19 mouse cellular contexts compared by ENCODE assay signal in genomic region chr15:84328870-84329269, GRCm38 (mm10). TPM values are rescaled to one million over a fixed set of nuclear protein-coding genes. Genes with fewer than 3 reads are reported as not detected.
DNase-seq lines count a peak whose midpoint lies in the region; ATAC-seq and TF ChIP-seq lines count a peak whose summit lies in the region.
"Had no signal": no experiment of that assay in that cellular context is flagged by ENCODE, and none has a peak within 500 bp of the region (broad histone marks: within the 10 kb centered on the region; RNA-seq: fewer than 3 reads in every experiment).

No protein-coding gene starts in this region.

- TF ChIP-seq CTCF in stomach, postnatal 0 days (IDR thresholded peaks at IDR 0.05; ENCODE audit: low read depth) = no peak
- no peak for TF ChIP-seq CTCF in CH12.LX (conservative IDR thresholded peaks at IDR 0.05 in 1 of 2, IDR thresholded peaks at IDR 0.05 in 1 of 2; ENCODE audit: low read depth in 2 of 2, low read length in 2 of 2)

- dilution Hi-C loops in CH12.LX (cut with MboI; ENCODE audit: extremely low pct_ligation_motif_present, extremely low pct_unique_long_range_greater_than_20kb, low sequenced_read_pairs) = no loop called here

- H3K9me3 ChIP-seq in heart, embryonic 15.5 days (replicated peaks) = no peaks in the 10 kb centered on the region
- H3K9me3 ChIP-seq in stomach, embryonic 15.5 days = no peaks in the 10 kb centered on the region
- no peaks in the 10 kb centered on the region for H3K9me3 ChIP-seq in stomach, postnatal 0 days (ENCODE audit: control insufficient read depth, low read length)
- no peaks in the 10 kb centered on the region for H3K9me3 ChIP-seq in CH12.LX (replicated peaks; ENCODE audit: low read length)
- H3K9me3 ChIP-seq: forebrain, embryonic 15.5 days; heart, embryonic 13.5 days; hindbrain, embryonic 15.5 days had no signal

- 67% methylated on average over 10 of the region's 10 CpGs for WGBS in heart, embryonic 15.5 days
- WGBS in stomach, embryonic 15.5 days = 66% methylated on average over 10 of the region's 10 CpGs
- 65% methylated on average over 10 of the region's 10 CpGs for WGBS in stomach, postnatal 0 days

- no peak overlapping the region for H3K4me3 ChIP-seq in heart, embryonic 15.5 days
- no peak overlapping the region for H3K4me3 ChIP-seq in stomach, embryonic 15.5 days (replicated peaks)
- H3K4me3 ChIP-seq in stomach, postnatal 0 days (ENCODE audit: low read depth, low read length) = no peak overlapping the region
- H3K4me3 ChIP-seq in CH12.LX (replicated peaks in 1 of 3; ENCODE audit: low read depth in 2 of 3, low read length in 2 of 3, poor library complexity in 1 of 3) = no peak overlapping the region
- H3K4me3 ChIP-seq: forebrain, embryonic 15.5 days; heart, embryonic 13.5 days; hindbrain, embryonic 15.5 days had no signal

- no peak for DNase-seq in heart, postnatal 14 days
- DNase-seq in stomach, postnatal 0 days (ENCODE audit: low spot score) = no peak
- DNase-seq in CH12.LX (ENCODE audit: extremely low read depth) = no peak
- peak; percentile 60 for DNase-seq in thymus, postnatal 4 days
- no peak for DNase-seq in layer of hippocampus, postnatal 25 days (ENCODE audit: extremely low spot score in 1 of 2, low spot score in 1 of 2)
- DNase-seq: adrenal gland, postnatal 14 days; cerebellum, adult 11-12 months; cerebellum, adult 9-10 months; cerebellum, postnatal 25 days; gastrocnemius, postnatal 36 days; heart, adult 11 months; heart, postnatal 10 days had no signal

- no peaks in the 10 kb centered on the region for H3K36me3 ChIP-seq in heart, embryonic 15.5 days
- H3K36me3 ChIP-seq in stomach, embryonic 15.5 days = no peaks in the 10 kb centered on the region
- H3K36me3 ChIP-seq in stomach, postnatal 0 days (ENCODE audit: control insufficient read depth, insufficient read depth, low read length) = no peaks in the 10 kb centered on the region
- peaks cover 68 to 78% of the 10 kb centered on the region in 2 experiments for H3K36me3 ChIP-seq in CH12.LX (replicated peaks in 1 of 2; ENCODE audit: control insufficient read depth in 1 of 2, insufficient read depth in 1 of 2, low read length in 1 of 2)
- H3K36me3 ChIP-seq: forebrain, embryonic 15.5 days; heart, embryonic 13.5 days; hindbrain, embryonic 15.5 days had no signal

- H3K9ac ChIP-seq in heart, embryonic 15.5 days = no peak overlapping the region
- no peak overlapping the region for H3K9ac ChIP-seq in stomach, embryonic 15.5 days
- H3K9ac ChIP-seq in stomach, postnatal 0 days (ENCODE audit: low read length) = no peak overlapping the region
- no peak overlapping the region for H3K9ac ChIP-seq in CH12.LX (ENCODE audit: insufficient read depth, low read depth)
- H3K9ac ChIP-seq: forebrain, embryonic 15.5 days; heart, embryonic 13.5 days; hindbrain, embryonic 15.5 days had no signal

- no peak overlapping the region for H3K4me2 ChIP-seq in heart, embryonic 15.5 days
- no peak overlapping the region for H3K4me2 ChIP-seq in stomach, embryonic 15.5 days
- no peak overlapping the region for H3K4me2 ChIP-seq in stomach, postnatal 0 days (replicated peaks; ENCODE audit: low read depth)
- H3K4me2 ChIP-seq in CH12.LX (ENCODE audit: insufficient read depth, low read depth, poor library complexity, severe bottlenecking) = no peak overlapping the region
- H3K4me2 ChIP-seq: forebrain, embryonic 15.5 days; heart, embryonic 13.5 days; hindbrain, embryonic 15.5 days had no signal

- no peak for TF ChIP-seq POLR2A in CH12.LX (IDR thresholded peaks at IDR 0.05; ENCODE audit: low read depth, low read length)

- TF ChIP-seq EP300 in stomach, postnatal 0 days (optimal IDR thresholded peaks at IDR 0.05) = no peak
- TF ChIP-seq EP300 in CH12.LX (IDR thresholded peaks at IDR 0.05; ENCODE audit: low read length) = no peak

- no peaks in the 10 kb centered on the region for H3K27me3 ChIP-seq in heart, embryonic 15.5 days
- H3K27me3 ChIP-seq in stomach, embryonic 15.5 days (replicated peaks) = no peaks in the 10 kb centered on the region
- H3K27me3 ChIP-seq in stomach, postnatal 0 days (ENCODE audit: control insufficient read depth, insufficient read depth, low read length) = no peaks in the 10 kb centered on the region
- no peaks in the 10 kb centered on the region for H3K27me3 ChIP-seq in CH12.LX (replicated peaks)
- H3K27me3 ChIP-seq: forebrain, embryonic 15.5 days; hindbrain, embryonic 15.5 days had no signal

- no peak overlapping the region for H3K27ac ChIP-seq in heart, embryonic 15.5 days
- no peak overlapping the region for H3K27ac ChIP-seq in stomach, embryonic 15.5 days
- no peak overlapping the region for H3K27ac ChIP-seq in stomach, postnatal 0 days (replicated peaks)
- H3K27ac ChIP-seq in CH12.LX (ENCODE audit: insufficient read depth, low read depth) = no peak overlapping the region
- H3K27ac ChIP-seq: forebrain, embryonic 15.5 days; heart, embryonic 13.5 days; hindbrain, embryonic 15.5 days had no signal

- peaks cover 13% of the 10 kb centered on the region; the same call in 1 of the 2 replicates for H3K4me1 ChIP-seq in heart, embryonic 15.5 days (replicated peaks)
- no peaks in the 10 kb centered on the region for H3K4me1 ChIP-seq in stomach, embryonic 15.5 days
- no peaks in the 10 kb centered on the region for H3K4me1 ChIP-seq in stomach, postnatal 0 days (replicated peaks; ENCODE audit: control insufficient read depth, insufficient read depth)
- peaks cover 6 to 42% of the 10 kb centered on the region in 2 experiments; a peak in 3 of 4 replicates for H3K4me1 ChIP-seq in CH12.LX (ENCODE audit: control insufficient read depth in 1 of 2, insufficient read depth in 2 of 2)
- H3K4me1 ChIP-seq: forebrain, embryonic 15.5 days; hindbrain, embryonic 15.5 days had no signal

- 0 out of 2 replicates have a peak, but pooled peaks have one; percentile 21 for ATAC-seq in heart, embryonic 15.5 days (replicated peaks; ENCODE audit: insufficient number of reproducible peaks, insufficient read depth, low FRiP score, low read depth)
- ATAC-seq in stomach, embryonic 15.5 days (ENCODE audit: insufficient read depth, low FRiP score, low read depth) = peak; percentile 23; the same call in 1 of the 2 replicates
- no peak; the same call in 1 of the 2 replicates for ATAC-seq in stomach, postnatal 0 days (ENCODE audit: low FRiP score, low TSS enrichment)
- ATAC-seq: activated CD4-positive, CD25-positive, alpha-beta regulatory T cell, adult 4 months; forebrain, embryonic 15.5 days; Patski had no signal

- H3K79me2 ChIP-seq in CH12.LX (replicated peaks; ENCODE audit: control insufficient read depth, extremely low read depth, insufficient read depth, poor library complexity, severe bottlenecking) = peaks cover 21% of the 10 kb centered on the region

- in situ Hi-C loops in CH12.LX (cut with MboI; ENCODE audit: low pct_ligation_motif_present, low pct_unique_long_range_greater_than_20kb, low sequenced_read_pairs) = loop anchor here (5.0 kb wide), 1 partner anchor 47 kb away; no protein-coding TSS in a partner anchor

- no peak for TF ChIP-seq RAD21 in CH12.LX (IDR thresholded peaks at IDR 0.05; ENCODE audit: low read depth, low read length)

- intact Hi-C loops in heart, postnatal 14 days (cut with DNase I) = no loop called here

TF ChIP-seq in CH12.LX, 34 proteins besides CTCF, POLR2A, EP300 and RAD21:
- TF ChIP-seq NRF1 (IDR thresholded peaks at IDR 0.05; ENCODE audit: low read depth, low read length) (no peak), HCFC1 (IDR thresholded peaks at IDR 0.05; ENCODE audit: low read depth, low read length) (no peak), TCF12 (IDR thresholded peaks at IDR 0.05; ENCODE audit: low read depth, low read length) (0 out of 2 replicates have a peak, but pooled peaks have one; percentile 20)

RNA-seq across cellular contexts. Expression of gene Parvg, which starts 5.0 kb away (rescaled TPM):
- polyA plus RNA-seq in heart, embryonic 15.5 days (2015; fragmentation: Nextera tagmentation; extraction: Ambion mirVana) = 1.7 and 13.4 TPM in 2 replicates
- 1 to 10 TPM; 2.1 to 5.2 TPM for total RNA-seq in heart, postnatal 14 days (2021)
- polyA plus RNA-seq in stomach, embryonic 15.5 days (2015; fragmentation: Nextera tagmentation; extraction: Ambion mirVana) = 3.8 and 3.9 TPM in 2 replicates
- polyA plus RNA-seq in stomach, postnatal 0 days (2015; fragmentation: Nextera tagmentation; extraction: Ambion mirVana) = 1.3 TPM in 2 replicates
- total RNA-seq in CH12.LX (2012; rRNA removed) (71.0 and 93.7 TPM in 2 replicates), CH12.LX (2014; rRNA removed) (96.0 and 98.3 TPM in 2 replicates)
- 131 and 140 TPM in 2 replicates for polyA plus RNA-seq in CH12.LX (2012; ENCODE audit: insufficient read length, low read depth)
- 10 to 100 TPM; 15.8 to 19.2 TPM for total RNA-seq in layer of hippocampus, postnatal 25 days (2021)
- polyA plus RNA-seq: Patski had no signal
